Mouse (Mus musculus) forebrain, embryonic 10.5 days (tissue): Measurements from ENCODE around the gene Abi3bp. TPM values are rescaled to one million over a fixed set of nuclear protein-coding genes. Genes with fewer than 3 reads are reported as not detected.

ENCODE experiments used
- DNase-seq: peaks from one replicate; pipeline ENCODE4 v3.0.0-alpha.2; 2017; ENCODE audit warnings: low spot score; ENCODE audit errors: extremely low spot score
- H3K27ac ChIP-seq: fragments of 300-500 bp; sonication (generic); 2 replicates; pipeline ENCODE4 v1.5.1; 2016; ENCODE audit warnings: mild to moderate bottlenecking
- H3K27me3 ChIP-seq: fragments of 300-500 bp; sonication (generic); 2 replicates; pipeline ENCODE4 v1.6.1; 2016; ENCODE audit warnings: mild to moderate bottlenecking; ENCODE audit not compliant: poor library complexity, severe bottlenecking
- H3K36me3 ChIP-seq: fragments of 300-500 bp; sonication (generic); replicated peaks from 2 replicates; pipeline ENCODE4 v1.6.1; 2016; ENCODE audit warnings: mild to moderate bottlenecking, moderate library complexity
- H3K4me1 ChIP-seq: fragments of 300-500 bp; sonication (generic); 2 replicates; pipeline ENCODE4 v1.6.1; 2016
- H3K4me3 ChIP-seq: fragments of 300-500 bp; sonication (generic); 2 replicates; pipeline ENCODE4 v1.5.1; 2016; ENCODE audit warnings: mild to moderate bottlenecking, moderate library complexity
- H3K9me3 ChIP-seq: fragments of 300-500 bp; sonication (generic); 2 replicates; pipeline ENCODE4 v1.6.1; 2016; ENCODE audit warnings: mild to moderate bottlenecking, moderate library complexity
- WGBS: fragments of 180-500 bp; shearing (Covaris S2); methylation state at CpG from one replicate; pipeline ENCODE4 v1.1.7; 2016; 5-methylcytosine and 5-hydroxymethylcytosine counted together
- polyA plus RNA-seq: library from polyadenylated mRNA; unstranded; fragments of >200 nt; fragmentation: Nextera tagmentation; extraction: Ambion mirVana; gene quantifications from 2 replicates; pipeline ENCODE4 v1.2.1, GENCODE M21; 2016

The Abi3bp gene
- polyA plus RNA-seq, 1 experiment from 2014 or later = 0.19 TPM

GRCm38 (mm10) chr16:56716557-56717179 is 239.0 kb downstream of the Abi3bp start:
- H3K9me3 ChIP-seq = no peaks in the 10 kb centered on the region
- peaks cover 16% of the 10 kb centered on the region for H3K36me3 ChIP-seq
- H3K4me3 ChIP-seq = peak overlapping the region; percentile 84
- 1% methylated on average over 26 of the region's 38 CpGs for WGBS
- H3K27ac ChIP-seq = peak overlapping the region; percentile 99
- no peaks in the 10 kb centered on the region for H3K27me3 ChIP-seq
- H3K4me1 ChIP-seq = peaks cover 12% of the 10 kb centered on the region
- no peak for DNase-seq

GRCm38 (mm10) chr16:56717224-56718200 is 239.8 kb downstream of the Abi3bp start, which contains the start of gene Tfg:
Gene Tfg (minus strand): TSS chr16:56717450.
- DNase-seq = peak; percentile 100
- Histone ChIP-seq H3K9me3 (no peaks in the 10 kb centered on the region), H3K4me3 (peak within 1 kb of the TSS; percentile 84), H3K27ac (peak within 1 kb of the TSS; percentile 99), H3K27me3 (no peaks in the 10 kb centered on the region), H3K4me1 (peaks cover 12% of the 10 kb centered on the region), H3K36me3 (peaks cover 7% of the 10 kb centered on the region)
- WGBS = under 1% methylated on average over 62 of the region's 62 CpGs

- no peak for DNase-seq
- Histone ChIP-seq H3K4me1 (peaks cover 12% of the 10 kb centered on the region), H3K36me3 (no peaks in the 10 kb centered on the region), H3K27ac (no peak overlapping the region), H3K9me3 (no peaks in the 10 kb centered on the region), H3K4me3 (no peak overlapping the region), H3K27me3 (no peaks in the 10 kb centered on the region)
Observed at GRCm38 (mm10) chr16:56719031-56719430, 241.4 kb downstream of the Abi3bp start.

DNA sequence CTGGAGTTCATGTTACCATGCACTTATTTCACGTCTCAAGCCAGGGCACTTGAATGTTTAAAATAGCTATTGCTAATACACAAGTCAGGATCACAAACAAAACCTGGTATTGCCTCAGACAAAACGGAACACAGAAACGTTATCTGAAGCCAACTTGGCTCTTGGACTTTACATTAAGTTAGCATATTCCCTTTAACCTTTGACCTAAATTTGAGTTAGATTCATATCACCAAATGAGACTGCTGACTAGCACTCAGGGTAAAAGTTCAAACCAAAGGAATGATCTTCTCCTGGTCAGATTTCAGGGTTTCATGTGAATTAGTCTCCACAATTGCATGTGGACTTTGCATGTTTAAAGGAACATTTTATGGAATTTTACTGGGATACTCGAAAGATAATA is 244.7 kb downstream of the Abi3bp start:
- Histone ChIP-seq H3K27ac (no peak overlapping the region), H3K27me3 (no peaks in the 10 kb centered on the region), H3K4me1 (no peaks in the 10 kb centered on the region), H3K4me3 (no peak overlapping the region), H3K36me3 (no peaks in the 10 kb centered on the region), H3K9me3 (no peaks in the 10 kb centered on the region)
- DNase-seq = no peak
- WGBS = 75% methylated on average over 4 of the region's 4 CpGs

DNA sequence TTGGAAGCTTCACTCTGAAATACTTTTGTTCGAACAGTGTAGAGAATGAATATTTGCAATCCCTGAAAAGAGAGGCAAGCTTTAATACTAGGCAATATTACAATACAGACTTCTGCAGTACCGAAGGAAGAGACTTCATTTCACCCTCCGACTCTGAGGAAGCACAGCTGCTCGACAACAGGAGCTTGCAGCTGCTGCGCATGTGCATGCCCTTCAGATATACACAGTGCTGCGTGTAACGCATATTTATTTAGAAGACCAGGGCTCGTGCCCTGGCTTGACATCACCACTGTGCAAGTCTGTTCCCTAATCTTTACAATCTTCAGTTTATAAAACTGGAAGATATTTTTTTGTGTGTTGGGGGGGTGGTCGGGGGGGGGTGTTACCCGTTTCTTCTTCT is 247.2 kb downstream of the Abi3bp start:
- no peaks in the 10 kb centered on the region for H3K9me3 ChIP-seq
- H3K27me3 ChIP-seq = no peaks in the 10 kb centered on the region
- 88% methylated on average over 10 of the region's 10 CpGs for WGBS
- H3K4me3 ChIP-seq = no peak overlapping the region
- H3K27ac ChIP-seq = no peak overlapping the region
- no peak for DNase-seq
- no peaks in the 10 kb centered on the region for H3K4me1 ChIP-seq
- no peaks in the 10 kb centered on the region for H3K36me3 ChIP-seq

- Histone ChIP-seq H3K4me3 (no peak overlapping the region), H3K36me3 (no peaks in the 10 kb centered on the region), H3K4me1 (no peaks in the 10 kb centered on the region), H3K27me3 (no peaks in the 10 kb centered on the region), H3K9me3 (no peaks in the 10 kb centered on the region), H3K27ac (no peak overlapping the region)
- 42% methylated on average over 1 of the region's 1 CpGs for WGBS
- DNase-seq = no peak
Observed at GRCm38 (mm10) chr16:56729060-56729459, 251.4 kb downstream of the Abi3bp start.

Other genes starting within 250 kb of the Abi3bp start
- gene Tfg, start 239.6 kb downstream of the Abi3bp start, polyA plus RNA-seq = 180 and 184 TPM in 2 replicates